15 mouse cellular contexts compared by ENCODE assay signal in the genomic region with DNA sequence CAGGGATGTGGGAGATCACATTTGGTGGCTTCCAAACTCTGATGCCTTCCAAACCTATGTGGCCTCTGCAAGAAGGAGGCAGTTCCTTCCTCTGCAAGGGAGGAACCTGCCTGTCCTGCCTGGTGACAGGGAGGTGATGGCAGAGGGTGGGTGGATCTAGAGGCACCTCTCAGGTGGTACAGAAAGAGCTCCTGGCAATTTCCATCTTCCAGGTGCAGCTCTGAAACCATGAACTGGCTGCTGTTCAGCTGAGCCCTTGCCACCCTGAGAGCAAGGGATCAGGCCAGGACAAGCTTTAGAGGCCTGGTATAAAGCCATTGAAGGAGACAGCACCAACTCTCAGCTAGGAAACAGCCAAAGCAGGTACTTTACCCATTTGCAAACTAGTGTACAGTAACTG.
"Had no signal": no experiment of that assay in that cellular context is flagged by ENCODE, and none has a peak within 500 bp of the region (broad histone marks: within the 10 kb centered on the region; RNA-seq: fewer than 3 reads in every experiment).

No protein-coding gene starts in this region.

- H3K4me1 ChIP-seq: neural tube, embryonic 12.5 days; neural tube, embryonic 13.5 days; neural tube, embryonic 15.5 days; stomach, embryonic 15.5 days had no signal

- H3K27me3 ChIP-seq: neural tube, embryonic 12.5 days; neural tube, embryonic 13.5 days; neural tube, embryonic 15.5 days; stomach, embryonic 15.5 days had no signal

- H3K36me3 ChIP-seq: neural tube, embryonic 12.5 days; neural tube, embryonic 13.5 days; neural tube, embryonic 15.5 days; stomach, embryonic 15.5 days had no signal

- DNase-seq: retina, postnatal 1 day; right cerebral cortex, adult 18-20 months; right cerebral cortex, postnatal 14 days; right cerebral cortex, postnatal 25 days; spleen, adult 18-20 months; thymus, adult 18-20 months; thymus, adult 2 months; thymus, postnatal 14 days; thymus, postnatal 25 days; thymus, postnatal 36 days; thymus, postnatal 4 days had no signal

- H3K4me2 ChIP-seq: neural tube, embryonic 12.5 days; neural tube, embryonic 13.5 days; neural tube, embryonic 15.5 days; stomach, embryonic 15.5 days had no signal

- H3K4me3 ChIP-seq: neural tube, embryonic 12.5 days; neural tube, embryonic 13.5 days; neural tube, embryonic 15.5 days; stomach, embryonic 15.5 days had no signal

- H3K9ac ChIP-seq: neural tube, embryonic 12.5 days; neural tube, embryonic 13.5 days; neural tube, embryonic 15.5 days; stomach, embryonic 15.5 days had no signal

- H3K9me3 ChIP-seq: neural tube, embryonic 12.5 days; neural tube, embryonic 13.5 days; neural tube, embryonic 15.5 days; stomach, embryonic 15.5 days had no signal

- H3K27ac ChIP-seq: neural tube, embryonic 12.5 days; neural tube, embryonic 13.5 days; neural tube, embryonic 15.5 days; stomach, embryonic 15.5 days had no signal
